Mouse (Mus musculus) brain, embryonic 14.5 days (tissue): Measurements from ENCODE around the gene Nhej1.

ENCODE experiments used
- CTCF ChIP-seq: fragments of 200-500 bp; IDR thresholded peaks from 2 replicates; pipeline ENCODE4 v1.5.1; 2012; ENCODE audit warnings: inconsistent platforms, mild to moderate bottlenecking, moderate library complexity, borderline replicate concordance; ENCODE audit not compliant: insufficient read depth, insufficient read length; ENCODE audit errors: extremely low read depth
- POLR2A ChIP-seq: fragments of 200-500 bp; IDR thresholded peaks from 2 replicates; pipeline ENCODE4 v1.6.1; 2012; ENCODE audit warnings: mild to moderate bottlenecking, inconsistent platforms, borderline replicate concordance; ENCODE audit not compliant: poor library complexity, insufficient read depth, insufficient read length, severe bottlenecking; ENCODE audit errors: extremely low read depth

DNA sequence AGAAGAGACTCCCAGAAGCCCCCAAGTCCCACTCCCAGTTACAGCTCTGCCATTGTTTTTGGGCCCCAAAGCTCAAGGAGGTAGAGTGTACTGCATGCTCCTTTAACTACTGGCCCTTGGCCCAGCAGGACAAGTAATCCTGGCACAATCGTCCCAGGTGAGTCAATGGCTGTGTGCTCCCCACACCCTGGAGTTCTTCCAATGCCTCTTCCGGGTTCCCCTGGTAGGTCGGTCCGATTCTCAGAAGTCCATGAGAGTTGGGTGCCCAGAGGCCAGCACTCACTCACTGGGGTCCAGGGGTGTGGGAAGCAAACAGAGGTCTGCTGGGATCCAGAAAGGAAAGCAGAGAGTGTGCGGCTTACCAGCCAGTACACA lies 162.2 kb downstream of the Nhej1 start:
- TF ChIP-seq POLR2A, result no peak
- no peak for TF ChIP-seq CTCF
